Mouse (Mus musculus) retina, postnatal 1 day (tissue): Measurements from ENCODE around the gene Kif5a.
"Not testable (repeated sequence)": the region's sequence is repeated elsewhere in the genome, so short reads cannot be mapped to it uniquely, and the experiment has no call there.

Experiments used
- DNase-seq: peaks from one replicate; pipeline ENCODE4 v3.0.0-alpha.2; 2012

Gene Kif5a

GRCm38 (mm10) chr10:127262548-127263398 lies at the start of gene Kif5a:
Gene Kif5a (minus strand): TSS chr10:127263348.
- DNase-seq = peak; percentile 61

GRCm38 (mm10) chr10:127312858-127313257 lies 49.7 kb upstream of the Kif5a start:
- DNase-seq = no peak

- DNase-seq = peak; percentile 94
Measured at GRCm38 (mm10) chr10:127312356-127312676, 49.2 kb upstream of the Kif5a start.

GRCm38 (mm10) chr10:127311476-127312355 lies 48.6 kb upstream of the Kif5a start, which contains the start of gene Mars:
Gene Mars (minus strand): TSS chr10:127311786.
- DNase-seq = peak; percentile 99

- DNase-seq = peak; percentile 64
Measured at GRCm38 (mm10) chr10:127310523-127311475, 47.7 kb upstream of the Kif5a start.

- DNase-seq = not testable (repeated sequence)
Measured at GRCm38 (mm10) chr10:127309167-127309566, 46.0 kb upstream of the Kif5a start.

GRCm38 (mm10) chr10:127303136-127303535 lies 40.0 kb upstream of the Kif5a start:
- DNase-seq = no peak

GRCm38 (mm10) chr10:127300361-127300760 lies 37.2 kb upstream of the Kif5a start:
- DNase-seq = no peak

GRCm38 (mm10) chr10:127297015-127297871 lies 34.1 kb upstream of the Kif5a start:
- no peak for DNase-seq

- DNase-seq = no peak
Measured at GRCm38 (mm10) chr10:127295986-127296794, 33.0 kb upstream of the Kif5a start.

- no peak for DNase-seq
Measured at GRCm38 (mm10) chr10:127294895-127295510, 31.9 kb upstream of the Kif5a start.

- no peak for DNase-seq
Measured at GRCm38 (mm10) chr10:127293590-127294113, 30.5 kb upstream of the Kif5a start.

- no peak for DNase-seq
Measured at GRCm38 (mm10) chr10:127292987-127293538, 29.9 kb upstream of the Kif5a start.

- DNase-seq = no peak
Measured at GRCm38 (mm10) chr10:127291881-127292638, 28.9 kb upstream of the Kif5a start.

- DNase-seq = no peak
Measured at GRCm38 (mm10) chr10:127290930-127291880, 28.1 kb upstream of the Kif5a start.

GRCm38 (mm10) chr10:127290307-127290929 lies 27.3 kb upstream of the Kif5a start:
- peak; percentile 100 for DNase-seq

- peak; percentile 77 for DNase-seq
Measured at GRCm38 (mm10) chr10:127289573-127290191, 26.5 kb upstream of the Kif5a start.
